Mouse (Mus musculus) heart, embryonic 12.5 days (tissue): ENCODE data around the gene Nexn. TPM values are rescaled to one million over a fixed set of nuclear protein-coding genes. Genes with fewer than 3 reads are reported as not detected.

Experiments
- ATAC-seq: fragments of 200-750 bp; cut with Nextera tagmentation; 2 replicates; pipeline ENCODE4 v1.8.0; 2017; ENCODE audit warnings: moderate TSS enrichment, moderate library complexity; ENCODE audit not compliant: insufficient number of reproducible peaks, low FRiP score
- H3K27ac ChIP-seq: fragments of 300-500 bp; sonication (generic); 2 replicates; pipeline ENCODE4 v1.5.1; 2016; ENCODE audit warnings: mild to moderate bottlenecking, moderate library complexity; ENCODE audit not compliant: poor library complexity, severe bottlenecking
- H3K27me3 ChIP-seq: fragments of 300-500 bp; sonication (generic); replicated peaks from 2 replicates; pipeline ENCODE4 v1.6.1; 2016; ENCODE audit warnings: mild to moderate bottlenecking, moderate library complexity
- H3K36me3 ChIP-seq: fragments of 300-500 bp; sonication (generic); 2 replicates; pipeline ENCODE4 v1.6.1; 2016; ENCODE audit warnings: mild to moderate bottlenecking, moderate library complexity
- H3K4me1 ChIP-seq: fragments of 300-500 bp; sonication (generic); replicated peaks from 2 replicates; pipeline ENCODE4 v1.6.1; 2016; ENCODE audit warnings: mild to moderate bottlenecking
- H3K4me2 ChIP-seq: fragments of 300-500 bp; sonication (generic); 2 replicates; pipeline ENCODE4 v1.6.1; 2016; ENCODE audit warnings: mild to moderate bottlenecking, moderate library complexity
- H3K4me3 ChIP-seq: fragments of 300-500 bp; sonication (generic); 2 replicates; pipeline ENCODE4 v1.5.1; 2016; ENCODE audit warnings: mild to moderate bottlenecking
- H3K9ac ChIP-seq: fragments of 300-500 bp; sonication (generic); 2 replicates; pipeline ENCODE4 v1.6.1; 2016; ENCODE audit warnings: mild to moderate bottlenecking, moderate library complexity
- H3K9me3 ChIP-seq: fragments of 300-500 bp; sonication (generic); replicated peaks from 2 replicates; pipeline ENCODE4 v1.6.1; 2016; ENCODE audit warnings: mild to moderate bottlenecking, moderate library complexity
- WGBS: fragments of 180-500 bp; shearing (Covaris S2); methylation state at CpG from one replicate; pipeline ENCODE4 v1.1.7; 2016; 5-methylcytosine and 5-hydroxymethylcytosine counted together
- polyA plus RNA-seq: library from polyadenylated mRNA; unstranded; fragments of >200 nt; fragmentation: Nextera tagmentation; extraction: Ambion mirVana; gene quantifications from 2 replicates; pipeline ENCODE4 v1.2.1, GENCODE M21; 2016

Nexn gene
- polyA plus RNA-seq, 1 experiment from 2014 or later, result 226 TPM

GRCm38 (mm10) chr3:152278431-152278830 is 12.3 kb upstream of the Nexn start:
- Histone ChIP-seq H3K36me3 (peaks cover 29% of the 10 kb centered on the region), H3K9ac (no peak overlapping the region), H3K4me3 (no peak overlapping the region), H3K27ac (peak overlapping the region; percentile 7; the same call in 1 of the 2 replicates), H3K9me3 (no peaks in the 10 kb centered on the region), H3K27me3 (no peaks in the 10 kb centered on the region), H3K4me2 (no peak overlapping the region), H3K4me1 (peaks cover 4% of the 10 kb centered on the region)
- WGBS, result 28% methylated on average over 2 of the region's 2 CpGs
- no peak for ATAC-seq

DNA sequence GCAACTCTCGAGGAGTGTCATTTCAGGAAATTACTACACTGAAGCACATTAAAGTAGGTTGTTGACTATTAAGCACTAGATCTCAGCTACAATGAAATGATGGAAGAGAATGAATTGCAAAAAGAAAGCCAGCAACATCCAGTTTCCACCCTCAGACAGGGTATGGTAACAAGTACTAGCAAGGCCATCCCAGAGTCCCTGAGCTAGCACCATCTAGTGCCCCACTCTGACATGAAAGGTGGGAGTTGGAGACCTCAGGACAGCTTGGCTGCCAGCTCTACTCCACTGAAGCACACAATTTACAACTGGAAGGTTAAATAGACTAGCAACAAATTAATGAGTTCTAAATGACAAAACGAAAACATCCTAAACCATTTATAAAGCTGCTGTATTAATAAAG is 11.8 kb upstream of the Nexn start:
- H3K27ac ChIP-seq, result peak overlapping the region; percentile 7; the same call in 1 of the 2 replicates
- 91% methylated on average over 2 of the region's 2 CpGs for WGBS

DNA sequence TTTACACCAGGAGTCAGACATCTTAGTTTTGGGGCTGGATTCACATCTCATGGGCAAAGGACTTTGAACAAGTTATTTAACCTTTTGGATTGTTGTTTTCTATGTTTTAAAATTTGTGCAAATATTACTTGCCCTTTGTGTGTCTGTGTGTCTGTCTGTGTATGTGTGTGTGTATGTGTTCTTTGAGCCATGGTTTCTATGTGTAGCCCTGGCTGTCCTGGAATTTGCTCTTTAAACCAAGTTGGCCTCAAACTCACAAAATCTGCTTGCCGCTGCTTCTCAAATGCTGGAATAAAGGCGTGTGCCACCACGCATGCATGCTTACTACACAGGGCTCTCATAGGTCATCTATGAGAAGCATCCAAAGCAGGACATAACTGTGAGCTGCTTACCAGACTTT is 10.8 kb upstream of the Nexn start:
- H3K9ac ChIP-seq, result no peak overlapping the region
- H3K4me2 ChIP-seq, result no peak overlapping the region
- H3K36me3 ChIP-seq, result peaks cover 19% of the 10 kb centered on the region
- H3K9me3 ChIP-seq, result no peaks in the 10 kb centered on the region
- no peak for ATAC-seq
- peaks cover 17% of the 10 kb centered on the region for H3K4me1 ChIP-seq
- H3K4me3 ChIP-seq, result no peak overlapping the region
- no peak overlapping the region for H3K27ac ChIP-seq
- WGBS, result 95% methylated on average over 3 of the region's 3 CpGs
- H3K27me3 ChIP-seq, result no peaks in the 10 kb centered on the region

More for the DNA sequence above, 11.8 kb upstream of the Nexn start:
- Histone ChIP-seq H3K36me3 (peaks cover 28% of the 10 kb centered on the region), H3K9me3 (no peaks in the 10 kb centered on the region), H3K27me3 (no peaks in the 10 kb centered on the region), H3K4me1 (peaks cover 9% of the 10 kb centered on the region), H3K9ac (no peak overlapping the region), H3K4me3 (no peak overlapping the region), H3K4me2 (no peak overlapping the region)
- no peak for ATAC-seq

GRCm38 (mm10) chr3:152275008-152275407 is 8.9 kb upstream of the Nexn start:
- Histone ChIP-seq H3K27ac (no peak overlapping the region), H3K9ac (no peak overlapping the region), H3K27me3 (no peaks in the 10 kb centered on the region), H3K4me2 (no peak overlapping the region), H3K4me3 (no peak overlapping the region), H3K4me1 (peaks cover 25% of the 10 kb centered on the region), H3K9me3 (no peaks in the 10 kb centered on the region), H3K36me3 (peaks cover 13% of the 10 kb centered on the region)
- ATAC-seq, result no peak
- 82% methylated on average over 8 of the region's 8 CpGs for WGBS

DNA sequence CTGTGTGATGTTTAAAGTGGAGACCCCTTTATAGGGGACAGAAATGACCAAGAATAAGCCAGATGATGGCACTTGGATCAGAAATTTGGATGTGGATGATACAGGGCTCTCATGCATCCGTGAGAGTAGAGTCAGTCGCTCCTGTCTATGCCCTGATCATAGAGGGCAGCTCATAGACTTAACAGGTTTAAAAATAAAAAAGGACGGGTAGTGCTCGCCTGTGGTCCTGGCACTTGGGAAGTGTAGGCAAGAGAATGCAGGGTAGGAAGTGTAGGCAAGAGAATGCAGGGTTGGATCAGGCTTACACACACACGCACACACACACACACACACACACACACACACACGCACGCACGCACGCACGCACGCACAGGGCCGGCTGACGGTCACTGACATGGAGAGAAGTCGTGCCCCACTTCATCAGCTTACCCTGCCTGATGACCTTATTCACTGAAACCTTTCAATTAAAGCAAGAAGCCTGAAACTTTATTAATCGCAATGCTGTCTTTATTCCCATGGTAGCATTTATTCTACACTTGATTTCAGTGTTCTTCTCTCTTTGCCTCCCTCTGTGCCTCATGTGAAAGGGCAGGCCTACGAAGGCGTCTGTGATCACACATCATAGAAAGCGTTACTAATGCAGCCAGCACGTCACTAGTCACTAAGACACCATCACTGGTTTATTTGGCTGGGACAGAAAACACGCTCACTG is 7.0 kb upstream of the Nexn start:
- peak overlapping the region; percentile 66 for H3K27ac ChIP-seq
- peaks cover 34% of the 10 kb centered on the region for H3K4me1 ChIP-seq
- H3K4me2 ChIP-seq, result no peak overlapping the region
- H3K9ac ChIP-seq, result 0 out of 2 replicates have a peak overlapping the region, but pooled peaks have one; percentile 3
- H3K4me3 ChIP-seq, result no peak overlapping the region
- no peaks in the 10 kb centered on the region for H3K27me3 ChIP-seq
- 72% methylated on average over 20 of the region's 20 CpGs for WGBS
- peaks cover 13% of the 10 kb centered on the region for H3K36me3 ChIP-seq
- ATAC-seq, result no peak
- no peaks in the 10 kb centered on the region for H3K9me3 ChIP-seq

- peaks cover 34% of the 10 kb centered on the region for H3K4me1 ChIP-seq
- H3K9ac ChIP-seq, result peak overlapping the region; percentile 10; the same call in 1 of the 2 replicates
- peaks cover 11% of the 10 kb centered on the region for H3K36me3 ChIP-seq
- no peaks in the 10 kb centered on the region for H3K9me3 ChIP-seq
- ATAC-seq, result no peak
- H3K4me2 ChIP-seq, result 0 out of 2 replicates have a peak overlapping the region, but pooled peaks have one; percentile 5
- 69% methylated on average over 6 of the region's 6 CpGs for WGBS
- H3K4me3 ChIP-seq, result no peak overlapping the region
- H3K27ac ChIP-seq, result peak overlapping the region; percentile 36; the same call in 1 of the 2 replicates
- H3K27me3 ChIP-seq, result no peaks in the 10 kb centered on the region
Measured at GRCm38 (mm10) chr3:152271876-152272275, 5.7 kb upstream of the Nexn start.

DNA sequence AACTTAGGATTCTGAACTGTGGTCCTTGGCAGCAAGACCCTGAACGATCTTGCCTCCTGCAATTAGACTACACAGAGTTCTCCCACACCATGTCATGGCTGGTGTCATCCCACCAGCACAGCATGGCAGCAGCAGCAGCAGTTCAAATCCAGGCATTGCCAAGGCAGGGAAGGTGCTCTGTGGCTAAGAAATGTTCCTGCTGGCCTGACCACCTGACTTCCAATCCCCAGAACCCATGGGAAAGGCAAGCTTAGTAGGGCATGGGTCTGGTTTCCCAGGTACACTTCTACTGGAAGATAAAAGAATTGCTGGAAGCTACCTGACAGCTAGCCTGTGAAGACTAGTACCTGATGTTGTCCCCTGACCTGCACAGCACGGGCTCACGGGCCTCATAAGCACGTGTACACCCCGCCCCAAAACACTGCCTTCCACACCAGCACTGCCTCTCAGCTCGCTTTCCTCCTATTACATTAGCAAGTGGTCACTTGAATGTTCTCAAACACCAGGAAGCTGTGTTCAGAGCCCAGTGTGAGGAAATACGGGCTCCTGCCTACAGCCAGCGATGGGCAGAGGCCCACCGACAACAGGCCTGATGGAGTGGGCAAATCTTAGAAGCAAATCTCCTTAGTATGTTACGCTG is 5.0 kb upstream of the Nexn start:
- Histone ChIP-seq H3K4me1 (peaks cover 40% of the 10 kb centered on the region), H3K9ac (no peak overlapping the region)
- 80% methylated on average over 10 of the region's 10 CpGs for WGBS

GRCm38 (mm10) chr3:152268099-152268498 is 1.9 kb upstream of the Nexn start:
- no peak for ATAC-seq
- H3K36me3 ChIP-seq, result 0 out of 2 replicates have a peak, but pooled peaks cover under 1% of the 10 kb centered on the region
- H3K9ac ChIP-seq, result no peak overlapping the region
- H3K9me3 ChIP-seq, result no peaks in the 10 kb centered on the region
- H3K4me1 ChIP-seq, result peaks cover 39% of the 10 kb centered on the region
- H3K27ac ChIP-seq, result no peak overlapping the region
- no peak overlapping the region for H3K4me2 ChIP-seq
- no peak overlapping the region for H3K4me3 ChIP-seq
- 85% methylated on average over 14 of the region's 14 CpGs for WGBS
- H3K27me3 ChIP-seq, result no peaks in the 10 kb centered on the region

More for the DNA sequence above, 5.0 kb upstream of the Nexn start:
- H3K27ac ChIP-seq, result no peak overlapping the region
- no peak overlapping the region for H3K4me3 ChIP-seq
- no peaks in the 10 kb centered on the region for H3K27me3 ChIP-seq
- H3K4me2 ChIP-seq, result no peak overlapping the region
- H3K9me3 ChIP-seq, result no peaks in the 10 kb centered on the region
- ATAC-seq, result no peak
- peaks cover 6% of the 10 kb centered on the region; the same call in 1 of the 2 replicates for H3K36me3 ChIP-seq

- ATAC-seq, result peak; percentile 85
- no peaks in the 10 kb centered on the region for H3K9me3 ChIP-seq
- H3K27ac ChIP-seq, result peak overlapping the region; percentile 100
- H3K4me3 ChIP-seq, result peak overlapping the region; percentile 94
- under 1% methylated on average over 57 of the region's 63 CpGs for WGBS
- no peaks in the 10 kb centered on the region for H3K27me3 ChIP-seq
- peaks cover 41% of the 10 kb centered on the region for H3K4me1 ChIP-seq
- H3K4me2 ChIP-seq, result peak overlapping the region; percentile 77
- peak overlapping the region; percentile 99 for H3K9ac ChIP-seq
- H3K36me3 ChIP-seq, result no peaks in the 10 kb centered on the region
Measured at GRCm38 (mm10) chr3:152265351-152266035, 657 bp downstream of the Nexn start.

DNA sequence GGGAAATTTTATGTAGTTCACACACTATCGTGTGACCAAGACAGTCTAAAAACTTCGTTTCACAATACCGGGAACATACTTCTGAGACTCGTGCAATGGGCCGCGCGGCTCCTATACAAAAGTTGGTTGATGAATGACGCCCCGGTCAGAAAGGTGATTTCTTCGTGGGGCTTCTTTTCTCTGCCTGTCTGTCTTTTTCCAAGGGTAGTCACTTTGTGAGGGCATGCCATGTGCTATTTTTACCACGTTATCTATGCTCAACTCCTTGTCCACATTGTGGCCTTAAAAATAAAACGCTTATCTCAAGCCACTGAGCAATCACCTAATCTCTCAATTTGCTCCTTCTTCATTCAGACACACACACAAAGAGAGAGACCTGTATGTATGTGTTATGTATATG is 1.3 kb downstream of the Nexn start:
- no peaks in the 10 kb centered on the region for H3K36me3 ChIP-seq
- no peak for ATAC-seq
- no peaks in the 10 kb centered on the region for H3K27me3 ChIP-seq
- H3K9ac ChIP-seq, result peak overlapping the region; percentile 99
- H3K4me2 ChIP-seq, result peak overlapping the region; percentile 77
- no peaks in the 10 kb centered on the region for H3K9me3 ChIP-seq
- H3K27ac ChIP-seq, result peak overlapping the region; percentile 100
- 24% methylated on average over 12 of the region's 12 CpGs for WGBS
- peak overlapping the region; percentile 94 for H3K4me3 ChIP-seq
- H3K4me1 ChIP-seq, result peaks cover 47% of the 10 kb centered on the region

- H3K4me1 ChIP-seq, result peaks cover 51% of the 10 kb centered on the region
- peak overlapping the region; percentile 99 for H3K9ac ChIP-seq
- no peaks in the 10 kb centered on the region for H3K9me3 ChIP-seq
- H3K27me3 ChIP-seq, result no peaks in the 10 kb centered on the region
- H3K27ac ChIP-seq, result peak overlapping the region; percentile 100
- no peaks in the 10 kb centered on the region for H3K36me3 ChIP-seq
- peak overlapping the region; percentile 77 for H3K4me2 ChIP-seq
- ATAC-seq, result no peak
- H3K4me3 ChIP-seq, result peak overlapping the region; percentile 94
- WGBS, result 22% methylated on average over 10 of the region's 10 CpGs
Measured at GRCm38 (mm10) chr3:152264374-152264773, 1.8 kb downstream of the Nexn start.
